Mouse (Mus musculus): ENCODE results near the gene Sparcl1.

DNA sequence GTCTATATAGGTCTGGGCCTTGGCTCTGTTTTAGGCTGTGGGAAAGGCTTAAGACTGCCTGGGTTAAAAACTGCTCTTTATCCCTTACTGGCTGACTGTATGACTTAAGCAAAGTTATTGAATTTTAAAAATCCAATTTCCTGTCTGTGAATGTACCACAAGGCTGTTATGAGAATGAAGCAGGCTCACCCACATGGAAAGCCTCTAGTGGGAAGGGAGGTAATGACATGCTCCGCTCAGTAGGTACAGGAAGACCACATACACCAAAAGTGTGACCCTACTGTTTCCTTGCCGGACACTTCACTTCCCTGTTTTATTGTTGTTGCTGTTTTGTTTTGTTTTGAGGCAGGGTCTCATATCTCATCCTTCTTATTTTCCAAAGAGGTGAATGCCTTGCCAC is 27.5 kb upstream of the Sparcl1 start:
- TF ChIP-seq GATA1 (IDR thresholded peaks at IDR 0.05; ENCODE audit: low read length) (no peak), TAL1 (IDR thresholded peaks at IDR 0.05; ENCODE audit: low read length) (no peak)

Measured in erythroblast, embryonic 14.5 days (primary cell).